Mouse (Mus musculus) E14TG2a.4 (cell line): ENCODE results near the gene Rem2.

ENCODE experiments used
- H3K27me3 ChIP-seq: 2 replicates; pipeline ENCODE4 v1.6.1; 2014; ENCODE audit warnings: low read length, control low read depth; ENCODE audit not compliant: insufficient read depth
- H3K36me3 ChIP-seq: 2 replicates; pipeline ENCODE4 v1.6.1; 2014; ENCODE audit warnings: low read length, control low read depth; ENCODE audit not compliant: insufficient read depth
- H3K4me1 ChIP-seq: replicated peaks from 2 replicates; pipeline ENCODE4 v1.6.1; 2014; ENCODE audit warnings: low read depth, low read length, control low read depth
- H3K4me3 ChIP-seq: replicated peaks from 2 replicates; pipeline ENCODE4 v1.5.1; 2014; ENCODE audit warnings: mild to moderate bottlenecking, low read length
- H3K9me3 ChIP-seq: 2 replicates; pipeline ENCODE4 v1.6.1; 2014; ENCODE audit warnings: low read length, control low read depth
- CTCF ChIP-seq: conservative IDR thresholded peaks from 2 replicates; pipeline ENCODE4 v1.5.1; 2014; ENCODE audit warnings: low read length
- NANOG ChIP-seq: IDR thresholded peaks from 2 replicates; pipeline ENCODE4 v1.6.1; 2014; ENCODE audit warnings: borderline replicate concordance, low read length, mixed read lengths
- POU5F1 ChIP-seq: IDR thresholded peaks from 2 replicates; pipeline ENCODE4 v1.6.1; 2014; ENCODE audit warnings: low read length, borderline replicate concordance

Gene Rem2

GRCm38 (mm10) chr14:54432078-54432836, 43.6 kb upstream of the Rem2 start:
- Histone ChIP-seq H3K27me3 (peaks cover 17% of the 10 kb centered on the region), H3K4me1 (peaks cover 74% of the 10 kb centered on the region), H3K4me3 (peak overlapping the region; percentile 82), H3K36me3 (peaks cover 40% of the 10 kb centered on the region), H3K9me3 (no peaks in the 10 kb centered on the region)
- no peak for TF ChIP-seq CTCF
- TF ChIP-seq NANOG: no peak
- TF ChIP-seq POU5F1: no peak

DNA sequence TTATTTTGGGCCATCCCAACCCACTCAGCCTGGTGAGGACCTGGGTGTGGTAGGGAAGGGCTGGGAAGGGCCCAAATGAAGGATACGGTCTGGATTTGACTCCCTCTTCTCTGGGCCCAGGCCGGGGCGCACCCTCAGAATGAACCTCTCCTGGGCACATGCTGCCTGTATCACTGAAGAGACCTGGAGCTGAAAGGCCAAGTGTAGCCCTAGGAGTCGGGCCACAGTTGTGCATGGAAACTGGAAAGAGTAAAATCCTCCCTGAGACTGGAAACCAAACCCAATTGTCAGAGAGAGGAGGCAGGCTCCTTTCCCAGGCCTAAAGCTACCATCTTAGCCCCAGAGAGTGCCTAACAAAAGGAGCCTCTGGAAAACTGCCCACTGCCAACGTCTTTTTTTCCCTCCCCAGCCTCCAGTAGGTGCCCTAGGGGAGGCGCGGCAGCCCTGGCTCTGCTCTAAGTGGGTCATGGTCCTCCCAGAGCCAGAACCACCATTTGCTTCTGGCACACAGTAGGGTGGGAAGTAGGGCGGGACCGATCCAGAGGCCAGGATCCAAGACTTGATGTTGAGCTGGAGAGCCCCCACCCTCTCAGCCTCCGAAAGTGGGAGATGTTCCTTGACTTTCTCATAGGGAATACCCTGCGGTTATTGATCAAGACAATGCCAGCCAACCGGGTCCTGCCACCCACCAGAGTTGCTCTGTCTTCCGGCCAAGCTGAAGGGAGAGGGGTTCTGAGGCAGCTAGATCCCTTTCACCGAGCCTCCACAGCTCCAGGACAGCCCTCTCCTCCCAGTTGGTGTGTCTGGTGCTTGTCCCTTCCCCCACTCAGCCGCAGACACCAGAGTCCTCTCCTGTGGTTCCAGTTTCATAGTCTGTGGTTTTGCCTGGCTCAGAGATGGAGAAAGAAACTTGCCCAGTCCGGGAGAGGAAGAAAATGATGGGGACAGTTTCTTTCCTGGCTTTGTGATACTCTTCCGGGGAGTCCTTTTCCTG, 42.8 kb upstream of the Rem2 start:
- TF ChIP-seq POU5F1: no peak
- peak overlapping the region; percentile 82 for H3K4me3 ChIP-seq
- peaks cover 17% of the 10 kb centered on the region for H3K27me3 ChIP-seq
- H3K4me1 ChIP-seq: peaks cover 66% of the 10 kb centered on the region
- peaks cover 41% of the 10 kb centered on the region for H3K36me3 ChIP-seq
- H3K9me3 ChIP-seq: no peaks in the 10 kb centered on the region

GRCm38 (mm10) chr14:54433941-54434531, 41.9 kb upstream of the Rem2 start:
- no peak for TF ChIP-seq CTCF
- TF ChIP-seq POU5F1: no peak
- TF ChIP-seq NANOG: no peak
- H3K4me3 ChIP-seq: peak overlapping the region; percentile 82
- no peaks in the 10 kb centered on the region for H3K9me3 ChIP-seq
- peaks cover 66% of the 10 kb centered on the region for H3K4me1 ChIP-seq
- H3K27me3 ChIP-seq: peaks cover 17% of the 10 kb centered on the region
- peaks cover 40% of the 10 kb centered on the region for H3K36me3 ChIP-seq

- H3K4me3 ChIP-seq: no peak overlapping the region
- TF ChIP-seq CTCF: no peak
- TF ChIP-seq POU5F1: no peak
- TF ChIP-seq NANOG: no peak
- H3K36me3 ChIP-seq: peaks cover 43% of the 10 kb centered on the region
- peaks cover 66% of the 10 kb centered on the region for H3K4me1 ChIP-seq
- peaks cover 17% of the 10 kb centered on the region for H3K27me3 ChIP-seq
- no peaks in the 10 kb centered on the region for H3K9me3 ChIP-seq
Observed at GRCm38 (mm10) chr14:54435194-54435918, 40.5 kb upstream of the Rem2 start.

DNA sequence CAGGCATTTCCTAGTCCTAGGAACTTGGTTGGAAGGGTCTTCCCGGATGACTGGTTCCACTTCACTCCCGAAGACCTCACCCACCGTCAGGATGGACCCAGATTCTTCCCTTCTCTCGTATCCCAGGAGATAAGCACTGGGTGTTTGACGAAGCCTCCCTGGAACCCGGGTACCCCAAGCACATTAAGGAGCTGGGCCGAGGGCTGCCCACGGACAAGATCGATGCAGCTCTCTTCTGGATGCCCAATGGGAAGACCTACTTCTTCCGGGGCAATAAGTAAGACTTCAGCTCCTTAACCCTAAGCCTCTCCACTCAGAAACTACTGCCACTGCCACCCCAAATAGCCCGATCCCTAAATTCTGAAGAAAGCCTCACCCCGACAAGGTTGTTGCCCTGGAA, 36.7 kb upstream of the Rem2 start:
- no peak overlapping the region for H3K4me3 ChIP-seq
- no peak for TF ChIP-seq POU5F1
- no peak for TF ChIP-seq NANOG
- no peak for TF ChIP-seq CTCF
- H3K36me3 ChIP-seq: peaks cover 47% of the 10 kb centered on the region
- H3K27me3 ChIP-seq: 0 out of 2 replicates have a peak, but pooled peaks cover 3% of the 10 kb centered on the region
- H3K9me3 ChIP-seq: no peaks in the 10 kb centered on the region
- H3K4me1 ChIP-seq: peaks cover 69% of the 10 kb centered on the region

GRCm38 (mm10) chr14:54439610-54440009, 36.3 kb upstream of the Rem2 start:
- Histone ChIP-seq H3K36me3 (peaks cover 47% of the 10 kb centered on the region), H3K9me3 (no peaks in the 10 kb centered on the region), H3K27me3 (0 out of 2 replicates have a peak, but pooled peaks cover 8% of the 10 kb centered on the region), H3K4me1 (peaks cover 69% of the 10 kb centered on the region), H3K4me3 (no peak overlapping the region)
- no peak for TF ChIP-seq POU5F1
- TF ChIP-seq CTCF: no peak
- no peak for TF ChIP-seq NANOG

GRCm38 (mm10) chr14:54440538-54440937, 35.4 kb upstream of the Rem2 start:
- peaks cover 62% of the 10 kb centered on the region for H3K4me1 ChIP-seq
- TF ChIP-seq POU5F1 (no peak), CTCF (no peak), NANOG (no peak)
- H3K36me3 ChIP-seq: peaks cover 45% of the 10 kb centered on the region
- H3K27me3 ChIP-seq: 0 out of 2 replicates have a peak, but pooled peaks cover 8% of the 10 kb centered on the region
- no peak overlapping the region for H3K4me3 ChIP-seq
- H3K9me3 ChIP-seq: no peaks in the 10 kb centered on the region
